Mouse (Mus musculus) urinary bladder, postnatal 10 days (tissue): ENCODE results near the gene Lss.

Experiments
- DNase-seq: peaks from one replicate; pipeline ENCODE4 v3.0.0; 2022; ENCODE audit warnings: low spot score

The Lss gene

DNA sequence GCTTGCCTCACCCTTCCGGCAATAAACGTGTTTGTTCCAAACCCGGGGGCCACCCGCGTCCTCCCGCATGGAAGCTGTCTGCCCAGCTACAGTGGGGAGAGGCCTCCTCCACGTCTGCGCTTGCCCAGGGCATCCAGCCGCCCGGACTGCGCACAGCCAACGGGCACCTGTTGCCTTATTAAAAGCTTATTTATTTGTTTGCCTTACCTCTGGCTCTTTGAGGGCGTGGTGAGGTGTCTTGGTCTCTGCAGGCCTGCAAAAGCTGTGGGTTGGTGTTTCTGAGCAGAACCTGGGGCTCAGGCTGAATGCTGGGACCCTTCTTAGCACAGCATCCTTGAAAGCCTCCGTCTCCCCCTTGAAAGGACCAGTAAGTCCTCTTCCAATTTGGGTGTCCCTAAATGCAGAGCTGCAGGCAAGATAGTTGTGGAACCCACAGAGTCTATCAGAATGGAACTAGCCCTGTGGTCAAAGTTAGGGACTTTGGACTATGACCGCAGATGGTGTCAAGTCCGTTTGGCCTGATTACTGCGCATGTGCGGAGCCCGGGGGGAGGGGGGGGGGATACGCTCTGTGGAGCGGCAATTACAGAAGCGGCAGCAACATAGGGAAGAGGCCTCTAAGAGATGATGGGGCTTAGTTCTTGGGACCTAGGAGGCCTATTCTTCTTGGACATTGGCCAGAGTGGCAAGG is 38.8 kb downstream of the Lss start:
- DNase-seq: no peak

DNA sequence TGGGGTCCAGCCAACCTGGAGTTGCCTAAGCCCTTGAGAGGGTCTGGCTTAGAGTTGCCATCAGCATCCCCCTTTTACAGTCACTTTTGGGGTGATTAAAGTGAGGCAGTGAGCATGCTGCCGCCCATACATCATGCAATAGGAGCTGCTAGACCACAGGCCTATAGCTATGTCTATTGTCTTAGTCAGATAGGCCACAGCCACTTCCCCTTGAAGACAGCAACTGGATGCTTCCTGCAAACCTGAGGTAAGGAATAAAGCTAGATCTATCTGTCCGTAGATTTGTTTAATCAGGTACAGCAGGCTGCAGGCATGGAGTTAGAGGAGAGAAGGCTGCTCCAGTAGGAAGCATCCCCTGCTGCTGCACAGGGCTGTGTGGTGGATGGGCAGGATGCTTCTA is 39.7 kb downstream of the Lss start:
- no peak for DNase-seq

DNA sequence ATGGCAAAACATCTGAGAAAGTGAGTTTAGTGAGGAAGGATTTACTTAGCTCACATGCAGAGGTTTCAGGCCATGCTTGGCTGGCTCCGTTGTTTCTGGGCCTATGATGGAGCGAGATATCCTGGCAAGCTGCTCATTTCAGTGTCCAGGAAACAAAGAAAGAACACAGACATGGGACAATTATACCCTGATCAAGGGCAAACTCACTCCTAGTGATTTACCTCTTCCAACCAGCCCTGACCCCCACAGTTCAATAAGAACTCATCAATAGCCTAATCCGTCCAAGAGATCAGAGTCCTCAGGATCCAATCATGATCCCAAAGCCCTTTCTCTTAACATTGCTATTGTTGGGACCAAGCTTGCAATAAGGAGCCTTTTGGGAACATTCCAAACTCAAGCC is 40.8 kb downstream of the Lss start:
- DNase-seq: no peak

DNA sequence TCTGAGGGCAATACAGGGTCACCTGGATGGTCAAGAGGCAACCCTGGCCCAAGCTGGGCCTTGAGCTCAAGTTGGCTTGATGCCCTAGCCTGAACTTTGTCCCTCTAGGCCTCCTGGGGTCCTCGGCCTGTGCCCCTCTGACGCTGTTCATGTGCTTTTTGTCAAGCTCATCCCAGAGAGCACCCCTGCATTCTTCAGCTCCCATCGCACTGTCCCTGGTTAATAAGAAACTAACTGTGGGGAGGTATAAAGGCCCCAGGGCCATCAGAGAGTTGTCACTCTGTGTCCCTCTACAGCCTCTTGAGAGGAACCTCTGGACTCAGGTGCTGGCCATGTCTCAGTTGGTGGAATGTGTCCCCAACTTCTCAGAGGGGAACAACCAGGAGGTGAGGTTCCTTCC is 44.0 kb downstream of the Lss start, which contains the start of gene Ftcd:
Gene Ftcd, plus strand, starts transcription at position 275 of the 400 bp plus-strand sequence.
- no peak for DNase-seq

DNA sequence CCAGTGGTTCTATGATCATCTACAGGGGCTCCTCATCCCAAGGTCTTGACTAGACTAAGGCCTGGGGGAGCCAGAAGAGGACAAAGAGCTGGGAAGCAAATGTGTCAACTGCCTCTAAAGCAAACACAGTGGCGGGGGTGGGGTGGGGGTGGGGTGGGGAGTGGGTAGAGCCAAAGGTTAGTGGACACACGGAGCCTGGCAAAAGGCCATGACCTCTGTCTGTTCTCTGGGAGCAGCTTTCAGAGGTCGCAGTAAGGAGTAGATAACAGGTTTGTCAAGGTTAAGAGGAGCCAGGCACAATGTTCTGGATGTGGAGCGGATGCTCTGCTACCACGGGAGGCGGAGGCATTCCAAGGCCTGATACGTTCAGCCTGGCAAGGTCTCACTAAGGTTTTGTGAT is 45.5 kb downstream of the Lss start:
- no peak for DNase-seq

DNA sequence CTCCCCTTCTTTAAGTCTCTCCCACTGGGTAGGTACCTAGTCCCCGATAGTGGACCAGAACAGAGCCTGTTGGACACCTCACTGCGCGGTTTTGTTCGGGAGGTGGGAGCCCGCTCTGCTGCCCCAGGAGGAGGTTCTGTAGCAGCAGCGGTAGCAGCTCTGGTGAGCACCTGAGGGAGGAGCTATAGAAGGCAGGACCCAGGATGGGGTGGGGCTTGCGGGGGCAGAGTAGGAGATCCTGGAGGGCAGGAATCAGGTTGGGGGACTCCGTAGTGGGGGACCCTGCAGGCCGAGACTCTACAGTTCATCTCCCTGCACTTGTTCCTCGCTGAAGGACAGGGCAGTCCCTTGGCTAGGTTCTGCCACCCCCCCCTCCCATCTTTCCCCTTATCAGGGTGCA is 52.8 kb downstream of the Lss start:
- DNase-seq: no peak

DNA sequence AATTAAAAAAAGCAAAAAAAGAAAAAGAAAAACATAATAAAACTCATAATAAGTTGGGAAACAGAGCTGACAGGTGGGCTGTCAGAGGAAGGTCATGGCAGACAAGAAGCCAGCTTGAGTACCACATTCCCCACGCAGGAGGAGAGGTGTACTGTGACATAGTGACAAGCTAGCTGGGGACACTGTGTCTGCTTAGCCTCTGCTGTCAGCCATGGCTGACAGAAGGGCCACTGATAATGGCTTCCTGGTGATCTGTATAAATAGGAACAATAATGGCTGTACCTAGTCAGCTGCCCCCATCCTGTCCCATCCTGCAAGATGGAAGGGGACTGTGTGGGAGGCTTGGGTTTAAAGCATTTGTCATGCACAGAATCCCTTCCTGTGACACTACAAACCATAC is 54.8 kb downstream of the Lss start:
- DNase-seq: no peak

DNA sequence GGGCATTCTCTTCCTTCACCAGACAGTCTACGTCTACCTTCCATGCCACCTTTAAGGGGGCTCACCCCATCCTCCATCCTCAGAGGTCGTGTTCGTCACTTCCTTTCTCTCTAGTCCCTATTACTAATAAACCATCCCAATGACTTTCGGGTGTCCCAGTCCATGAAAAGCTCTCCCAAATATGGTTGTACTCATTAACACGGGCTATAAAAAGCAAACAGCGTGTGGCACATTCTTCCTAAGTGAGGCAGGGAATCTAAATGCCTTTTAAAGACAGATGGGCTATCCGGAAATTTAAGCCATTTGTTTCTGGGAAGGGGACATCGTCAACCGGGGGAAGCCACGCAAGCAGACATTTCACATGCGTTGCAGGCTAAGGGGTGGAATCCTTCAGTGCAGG is 58.8 kb downstream of the Lss start:
- DNase-seq: no peak

DNA sequence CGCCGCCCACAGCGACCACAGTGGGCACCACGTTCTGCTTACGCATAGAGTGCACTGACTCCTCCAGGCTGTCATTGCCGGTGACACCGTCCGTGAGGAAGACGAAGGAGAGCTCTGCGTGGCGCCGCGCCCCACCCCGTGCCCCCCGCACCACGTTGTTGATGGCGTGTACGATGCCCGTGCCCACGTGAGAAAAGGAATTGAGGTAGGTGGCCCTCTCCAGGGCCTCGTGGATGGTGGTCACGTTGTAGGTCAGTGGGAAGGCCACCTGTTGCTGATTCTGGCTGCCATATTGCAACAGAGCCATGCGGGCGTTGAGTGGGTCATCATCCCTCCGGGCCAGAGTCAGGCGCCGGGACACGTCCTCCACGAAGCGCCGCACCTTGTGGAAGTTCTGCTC is 65.0 kb downstream of the Lss start:
- DNase-seq: no peak

DNA sequence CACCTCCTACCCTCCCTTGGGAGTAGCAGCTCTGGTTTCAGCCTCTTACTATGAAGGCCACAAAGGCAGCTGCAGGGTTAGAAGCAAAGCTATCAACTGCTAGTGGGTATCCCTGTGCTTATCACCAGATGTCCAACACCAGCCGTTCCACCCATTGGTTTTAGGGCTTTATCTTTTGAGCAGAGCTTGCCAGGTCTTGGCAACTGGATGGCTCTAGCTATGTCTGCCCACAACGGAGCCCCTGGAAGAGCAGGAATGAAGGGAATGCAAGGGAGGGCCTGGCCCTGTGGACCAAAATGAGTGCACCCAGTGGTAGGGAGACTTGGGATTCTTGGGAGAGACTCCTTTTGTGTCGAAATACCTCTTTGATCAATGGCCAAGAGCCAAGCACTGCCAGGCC is 71.3 kb downstream of the Lss start:
- no peak for DNase-seq
